Mouse (Mus musculus) liver, embryonic 15.5 days (tissue): ENCODE measurements around the gene Hand1. TPM values are rescaled to one million over a fixed set of nuclear protein-coding genes. Genes with fewer than 3 reads are reported as not detected.
"Not testable (repeated sequence)": the region's sequence is repeated elsewhere in the genome, so short reads cannot be mapped to it uniquely, and the experiment has no call there.

Experiments
- ATAC-seq: fragments of 200-750 bp; cut with Nextera tagmentation; 2 replicates; pipeline ENCODE4 v1.8.0; 2017; ENCODE audit warnings: moderate number of reproducible peaks, mild to moderate bottlenecking, moderate library complexity; ENCODE audit not compliant: insufficient read depth
- H3K27ac ChIP-seq: fragments of 300-500 bp; sonication (generic); replicated peaks from 2 replicates; pipeline ENCODE4 v1.5.1; 2015; ENCODE audit warnings: mild to moderate bottlenecking, inconsistent platforms
- H3K27me3 ChIP-seq: fragments of 300-500 bp; sonication (generic); 2 replicates; pipeline ENCODE4 v1.6.1; 2015; ENCODE audit warnings: mild to moderate bottlenecking, inconsistent platforms
- H3K36me3 ChIP-seq: fragments of 300-500 bp; sonication (generic); replicated peaks from 2 replicates; pipeline ENCODE4 v1.6.1; 2015; ENCODE audit warnings: moderate library complexity, mild to moderate bottlenecking, inconsistent platforms
- H3K4me1 ChIP-seq: fragments of 300-500 bp; sonication (generic); replicated peaks from 2 replicates; pipeline ENCODE4 v1.6.1; 2015; ENCODE audit warnings: inconsistent platforms
- H3K4me2 ChIP-seq: fragments of 300-500 bp; sonication (generic); 2 replicates; pipeline ENCODE4 v1.6.1; 2015; ENCODE audit warnings: moderate library complexity, mild to moderate bottlenecking, inconsistent platforms
- H3K4me3 ChIP-seq: fragments of 300-500 bp; sonication (generic); replicated peaks from 2 replicates; pipeline ENCODE4 v1.5.1; 2015; ENCODE audit warnings: mild to moderate bottlenecking, inconsistent platforms
- H3K9ac ChIP-seq: fragments of 300-500 bp; sonication (generic); 2 replicates; pipeline ENCODE4 v1.6.1; 2015; ENCODE audit warnings: moderate library complexity, mild to moderate bottlenecking, inconsistent platforms
- H3K9me3 ChIP-seq: fragments of 300-500 bp; sonication (generic); replicated peaks from 2 replicates; pipeline ENCODE4 v1.6.1; 2016; ENCODE audit warnings: inconsistent platforms
- WGBS: fragments of 180-500 bp; shearing (Covaris S2); methylation state at CpG from one replicate; pipeline ENCODE4 v1.1.7; 2015; ENCODE audit warnings: mixed read lengths; ENCODE audit not compliant: insufficient replicate concordance; 5-methylcytosine and 5-hydroxymethylcytosine counted together
- polyA plus RNA-seq: library from polyadenylated mRNA; unstranded; fragments of >200 nt; fragmentation: Nextera tagmentation; extraction: Ambion mirVana; gene quantifications from 2 replicates; pipeline ENCODE4 v1.2.1, GENCODE M21; 2015

Gene Hand1
- polyA plus RNA-seq, 1 experiment from 2014 or later: 0.06 TPM

- ATAC-seq: no peak
- WGBS: 33% methylated on average over 7 of the region's 7 CpGs
- no peak overlapping the region for H3K9ac ChIP-seq
Measured at GRCm38 (mm10) chr11:57847396-57847795, 14.8 kb upstream of the Hand1 start.

GRCm38 (mm10) chr11:57846421-57847363 is 14.1 kb upstream of the Hand1 start:
- not testable (repeated sequence) for H3K27ac ChIP-seq, H3K4me3 ChIP-seq, H3K9ac ChIP-seq, H3K9me3 ChIP-seq, H3K4me2 ChIP-seq, H3K36me3 ChIP-seq, H3K4me1 ChIP-seq, ATAC-seq
- WGBS: 58% methylated on average over 8 of the region's 9 CpGs
- H3K27me3 ChIP-seq: peaks cover 39% of the 10 kb centered on the region

More at GRCm38 (mm10) chr11:57847396-57847795, 14.8 kb upstream of the Hand1 start:
- H3K4me3 ChIP-seq: no peak overlapping the region
- no peaks in the 10 kb centered on the region for H3K9me3 ChIP-seq
- H3K4me2 ChIP-seq: no peak overlapping the region
- H3K27ac ChIP-seq: no peak overlapping the region
- peaks cover 36% of the 10 kb centered on the region for H3K27me3 ChIP-seq
- no peaks in the 10 kb centered on the region for H3K36me3 ChIP-seq
- H3K4me1 ChIP-seq: no peaks in the 10 kb centered on the region

- Histone ChIP-seq H3K4me3 (no peak overlapping the region), H3K36me3 (no peaks in the 10 kb centered on the region), H3K4me2 (no peak overlapping the region), H3K27me3 (peaks cover 70% of the 10 kb centered on the region), H3K27ac (no peak overlapping the region), H3K9me3 (no peaks in the 10 kb centered on the region), H3K9ac (no peak overlapping the region), H3K4me1 (no peaks in the 10 kb centered on the region)
- ATAC-seq: no peak
- WGBS: 38% methylated on average over 7 of the region's 7 CpGs
Measured at GRCm38 (mm10) chr11:57841391-57841790, 8.8 kb upstream of the Hand1 start.

- H3K27ac ChIP-seq: no peak overlapping the region
- H3K4me3 ChIP-seq: no peak overlapping the region
- H3K4me2 ChIP-seq: no peak overlapping the region
- H3K9ac ChIP-seq: no peak overlapping the region
- no peaks in the 10 kb centered on the region for H3K4me1 ChIP-seq
- no peaks in the 10 kb centered on the region for H3K9me3 ChIP-seq
- peaks cover 74% of the 10 kb centered on the region for H3K27me3 ChIP-seq
- no peak for ATAC-seq
- no peaks in the 10 kb centered on the region for H3K36me3 ChIP-seq
- WGBS: 19% methylated on average over 10 of the region's 10 CpGs
Measured at GRCm38 (mm10) chr11:57840986-57841385, 8.4 kb upstream of the Hand1 start.

- H3K9ac ChIP-seq: no peak overlapping the region
- H3K4me3 ChIP-seq: no peak overlapping the region
- H3K4me1 ChIP-seq: no peaks in the 10 kb centered on the region
- H3K27me3 ChIP-seq: peaks cover 97% of the 10 kb centered on the region
- no peak overlapping the region for H3K27ac ChIP-seq
- no peak for ATAC-seq
- H3K4me2 ChIP-seq: no peak overlapping the region
- no peaks in the 10 kb centered on the region for H3K36me3 ChIP-seq
- no peaks in the 10 kb centered on the region for H3K9me3 ChIP-seq
- WGBS: 10% methylated on average over 22 of the region's 22 CpGs
Measured at GRCm38 (mm10) chr11:57837861-57838680, 5.5 kb upstream of the Hand1 start.

- H3K9ac ChIP-seq: no peak overlapping the region
- no peaks in the 10 kb centered on the region for H3K4me1 ChIP-seq
- ATAC-seq: no peak
- no peak overlapping the region for H3K27ac ChIP-seq
- 2% methylated on average over 38 of the region's 38 CpGs for WGBS
- no peak overlapping the region for H3K4me3 ChIP-seq
- peaks cover 99% of the 10 kb centered on the region for H3K27me3 ChIP-seq
- no peak overlapping the region for H3K4me2 ChIP-seq
- no peaks in the 10 kb centered on the region for H3K36me3 ChIP-seq
- H3K9me3 ChIP-seq: no peaks in the 10 kb centered on the region
Measured at GRCm38 (mm10) chr11:57836872-57837680, 4.5 kb upstream of the Hand1 start.

GRCm38 (mm10) chr11:57836401-57836800 is 3.8 kb upstream of the Hand1 start:
- ATAC-seq: no peak
- H3K27me3 ChIP-seq: peaks cover 100% of the 10 kb centered on the region

GRCm38 (mm10) chr11:57835931-57836330 is 3.3 kb upstream of the Hand1 start:
- Histone ChIP-seq H3K36me3 (no peaks in the 10 kb centered on the region), H3K4me2 (no peak overlapping the region), H3K27me3 (peaks cover 100% of the 10 kb centered on the region), H3K9ac (no peak overlapping the region), H3K4me1 (no peaks in the 10 kb centered on the region), H3K4me3 (no peak overlapping the region), H3K9me3 (no peaks in the 10 kb centered on the region), H3K27ac (no peak overlapping the region)
- WGBS: 9% methylated on average over 3 of the region's 3 CpGs
- ATAC-seq: no peak

More at GRCm38 (mm10) chr11:57836401-57836800, 3.8 kb upstream of the Hand1 start:
- Histone ChIP-seq H3K9ac (no peak overlapping the region), H3K4me3 (no peak overlapping the region), H3K36me3 (no peaks in the 10 kb centered on the region), H3K4me1 (no peaks in the 10 kb centered on the region), H3K9me3 (no peaks in the 10 kb centered on the region), H3K27ac (no peak overlapping the region), H3K4me2 (no peak overlapping the region)
- WGBS: 8% methylated on average over 9 of the region's 9 CpGs

GRCm38 (mm10) chr11:57835331-57835730 is 2.7 kb upstream of the Hand1 start:
- peaks cover 100% of the 10 kb centered on the region for H3K27me3 ChIP-seq
- H3K4me2 ChIP-seq: no peak overlapping the region
- H3K36me3 ChIP-seq: no peaks in the 10 kb centered on the region
- ATAC-seq: no peak
- no peak overlapping the region for H3K27ac ChIP-seq
- 11% methylated on average over 2 of the region's 2 CpGs for WGBS
- no peak overlapping the region for H3K4me3 ChIP-seq
- no peaks in the 10 kb centered on the region for H3K4me1 ChIP-seq
- no peaks in the 10 kb centered on the region for H3K9me3 ChIP-seq
- H3K9ac ChIP-seq: no peak overlapping the region

GRCm38 (mm10) chr11:57834031-57834430 is 1.4 kb upstream of the Hand1 start:
- no peak for ATAC-seq
- 21% methylated on average over 6 of the region's 6 CpGs for WGBS
- Histone ChIP-seq H3K36me3 (no peaks in the 10 kb centered on the region), H3K4me3 (no peak overlapping the region), H3K9me3 (no peaks in the 10 kb centered on the region), H3K27me3 (peaks cover 100% of the 10 kb centered on the region), H3K4me1 (no peaks in the 10 kb centered on the region), H3K4me2 (no peak overlapping the region), H3K9ac (no peak overlapping the region), H3K27ac (no peak overlapping the region)
